Mouse (Mus musculus): Measurements from ENCODE around the gene Ube2l6. TPM values are rescaled to one million over a fixed set of nuclear protein-coding genes. Genes with fewer than 3 reads are reported as not detected.

Gene Ube2l6
- polyA plus RNA-seq, 1 experiment from 2014 or later, result 31.8 TPM

DNA sequence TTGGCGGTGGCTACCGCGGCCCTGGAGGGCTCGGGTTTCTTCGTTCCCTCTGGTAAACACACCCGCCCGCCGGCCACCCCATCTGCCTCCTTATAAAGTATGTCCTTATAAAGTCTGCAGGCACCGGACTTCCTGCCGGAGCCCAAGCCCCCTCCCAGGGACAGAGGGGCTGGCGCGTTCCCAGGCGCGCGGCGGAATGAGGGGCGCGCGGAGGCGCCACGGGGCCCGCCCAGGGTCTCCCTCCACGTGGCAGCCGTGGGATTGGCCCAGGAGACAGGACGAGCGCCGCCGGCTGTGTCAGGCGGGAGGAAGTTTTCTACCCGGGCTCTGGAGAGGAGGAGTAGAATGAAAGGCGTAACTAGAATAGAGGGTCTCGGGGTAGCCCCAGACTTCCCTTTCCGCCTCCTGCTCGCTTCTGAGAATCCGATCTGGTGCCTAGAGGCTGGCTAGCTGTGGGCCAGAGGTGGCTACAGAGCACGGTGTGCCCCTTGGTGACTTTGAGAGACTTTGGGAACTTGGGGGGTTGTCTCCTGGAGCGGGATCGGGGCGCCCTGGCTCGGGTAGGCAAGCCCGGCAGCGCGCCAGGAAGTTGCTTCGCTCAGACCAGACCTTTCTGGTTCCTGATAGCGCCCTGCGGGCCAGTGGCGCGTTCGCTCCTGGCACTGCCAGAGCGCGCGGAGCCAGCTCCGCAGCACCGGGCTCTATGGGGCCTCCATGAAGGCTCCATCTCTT, 41.6 kb downstream of the Ube2l6 start:
- Histone ChIP-seq H3K27ac (peak overlapping the region; percentile 90), H3K4me3 (peak overlapping the region; percentile 73), H3K4me1 (peaks cover 31% of the 10 kb centered on the region), H3K27me3 (peaks cover 11% of the 10 kb centered on the region), H3K36me3 (peaks cover under 1% of the 10 kb centered on the region; the same call in 1 of the 2 replicates), H3K9me3 (no peaks in the 10 kb centered on the region), H3K9ac (peak overlapping the region; percentile 81), H3K4me2 (replicated peaks) (peak overlapping the region; percentile 95)
- ATAC-seq (ENCODE audit: low FRiP score, low read depth), result peak; percentile 92
- WGBS, result under 1% methylated on average over 54 of the region's 54 CpGs

DNA sequence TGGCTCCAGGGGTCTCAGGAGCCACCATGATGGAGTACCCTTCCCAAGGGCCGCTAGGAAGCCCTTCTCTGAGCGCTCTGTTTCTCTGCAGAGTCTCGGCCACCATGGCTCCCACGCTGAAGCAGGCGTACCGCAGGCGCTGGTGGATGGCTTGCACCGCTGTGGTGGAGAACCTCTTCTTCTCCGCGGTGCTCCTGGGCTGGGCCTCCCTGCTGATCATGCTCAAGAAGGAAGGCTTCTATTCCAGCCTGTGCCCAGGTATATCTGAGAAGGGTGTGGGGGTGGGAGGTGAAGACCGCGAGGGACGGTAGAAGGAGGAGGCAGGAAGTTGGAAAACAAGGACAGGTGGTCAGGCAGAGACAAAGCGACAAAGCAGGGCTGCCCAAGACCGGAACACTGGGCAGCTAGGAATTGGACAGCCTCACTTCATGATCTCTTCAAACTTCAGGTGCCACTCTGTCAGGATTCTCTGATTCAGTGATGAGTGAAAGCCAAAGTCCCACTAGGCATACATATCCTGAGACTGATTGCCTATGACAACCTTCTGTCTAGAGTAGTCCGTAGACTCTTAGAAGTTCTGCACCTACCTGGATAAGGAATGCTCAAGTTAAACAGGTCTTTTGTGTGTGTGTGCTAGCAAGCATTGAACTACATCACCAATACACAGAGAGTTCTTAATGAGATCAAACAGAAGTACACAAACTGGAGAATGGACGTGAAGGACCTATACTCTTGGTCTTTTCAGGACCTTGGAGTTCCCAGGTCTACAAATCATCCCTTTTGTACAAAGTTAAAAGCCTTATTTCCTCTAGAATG, 42.3 kb downstream of the Ube2l6 start:
- 0 out of 2 replicates have a peak, but pooled peaks have one; percentile 3 for ATAC-seq (ENCODE audit: low FRiP score, low read depth)
- Histone ChIP-seq H3K4me3 (peak overlapping the region; percentile 73), H3K27ac (peak overlapping the region; percentile 90), H3K9me3 (no peaks in the 10 kb centered on the region), H3K36me3 (peaks cover 7% of the 10 kb centered on the region; the same call in 1 of the 2 replicates), H3K27me3 (peaks cover 11% of the 10 kb centered on the region), H3K4me2 (replicated peaks) (peak overlapping the region; percentile 95), H3K9ac (peak overlapping the region; percentile 81), H3K4me1 (peaks cover 31% of the 10 kb centered on the region)
- WGBS, result 6% methylated on average over 17 of the region's 17 CpGs

GRCm38 (mm10) chr2:84841905-84842304, 43.3 kb downstream of the Ube2l6 start:
- Histone ChIP-seq H3K9me3 (no peaks in the 10 kb centered on the region), H3K4me2 (replicated peaks) (peak overlapping the region; percentile 95), H3K36me3 (peaks cover 11% of the 10 kb centered on the region; the same call in 1 of the 2 replicates), H3K4me1 (peaks cover 31% of the 10 kb centered on the region), H3K27ac (no peak overlapping the region), H3K27me3 (peaks cover 11% of the 10 kb centered on the region), H3K4me3 (peak overlapping the region; percentile 73), H3K9ac (no peak overlapping the region; the same call in 1 of the 2 replicates)
- ATAC-seq (ENCODE audit: low FRiP score, low read depth), result no peak

DNA sequence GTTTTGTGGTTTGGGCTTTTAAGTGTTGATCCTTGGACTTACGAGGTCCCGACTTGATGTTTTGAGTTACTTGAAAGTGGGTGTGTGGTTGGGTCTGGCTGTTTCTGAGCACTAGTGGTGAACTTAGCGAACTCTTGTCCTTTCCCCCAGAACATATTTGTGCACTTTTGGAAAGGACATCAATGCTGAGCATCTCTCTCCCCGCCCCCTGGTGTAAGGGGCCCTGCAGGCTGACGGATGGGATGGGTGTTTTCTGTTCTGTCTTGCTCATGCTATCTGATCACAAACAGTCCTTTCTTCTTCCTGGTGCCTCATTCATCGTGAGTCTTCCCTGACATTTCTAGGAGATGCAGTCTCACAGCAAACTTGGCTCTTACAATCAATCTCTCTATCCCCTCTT, 45.0 kb downstream of the Ube2l6 start:
- no peak for ATAC-seq (ENCODE audit: low FRiP score, low read depth)
- Histone ChIP-seq H3K4me1 (peaks cover 26% of the 10 kb centered on the region), H3K4me3 (no peak overlapping the region), H3K4me2 (replicated peaks) (no peak overlapping the region), H3K27ac (no peak overlapping the region), H3K27me3 (peaks cover 3% of the 10 kb centered on the region), H3K9ac (no peak overlapping the region), H3K36me3 (peaks cover 18% of the 10 kb centered on the region; the same call in 1 of the 2 replicates), H3K9me3 (no peaks in the 10 kb centered on the region)
- 81% methylated on average over 6 of the region's 6 CpGs for WGBS

GRCm38 (mm10) chr2:84845226-84845625, 46.6 kb downstream of the Ube2l6 start:
- peaks cover 33% of the 10 kb centered on the region for H3K36me3 ChIP-seq
- H3K9ac ChIP-seq, result no peak overlapping the region
- no peaks in the 10 kb centered on the region for H3K27me3 ChIP-seq
- H3K27ac ChIP-seq, result no peak overlapping the region
- H3K9me3 ChIP-seq, result no peaks in the 10 kb centered on the region
- ATAC-seq (ENCODE audit: low FRiP score, low read depth), result no peak
- WGBS, result 56% methylated on average over 1 of the region's 1 CpGs
- H3K4me3 ChIP-seq, result no peak overlapping the region
- H3K4me1 ChIP-seq, result peaks cover 16% of the 10 kb centered on the region
- H3K4me2 ChIP-seq (replicated peaks), result no peak overlapping the region

- Histone ChIP-seq H3K9me3 (no peaks in the 10 kb centered on the region), H3K36me3 (peaks cover 71% of the 10 kb centered on the region), H3K4me1 (0 out of 2 replicates have a peak, but pooled peaks cover 6% of the 10 kb centered on the region), H3K4me3 (no peak overlapping the region), H3K27ac (no peak overlapping the region), H3K9ac (no peak overlapping the region), H3K4me2 (replicated peaks) (peak overlapping the region; percentile 42), H3K27me3 (no peaks in the 10 kb centered on the region)
- no peak for ATAC-seq (ENCODE audit: low FRiP score, low read depth)
- WGBS, result 57% methylated on average over 7 of the region's 7 CpGs
Observed at GRCm38 (mm10) chr2:84850407-84851129, 51.9 kb downstream of the Ube2l6 start.

DNA sequence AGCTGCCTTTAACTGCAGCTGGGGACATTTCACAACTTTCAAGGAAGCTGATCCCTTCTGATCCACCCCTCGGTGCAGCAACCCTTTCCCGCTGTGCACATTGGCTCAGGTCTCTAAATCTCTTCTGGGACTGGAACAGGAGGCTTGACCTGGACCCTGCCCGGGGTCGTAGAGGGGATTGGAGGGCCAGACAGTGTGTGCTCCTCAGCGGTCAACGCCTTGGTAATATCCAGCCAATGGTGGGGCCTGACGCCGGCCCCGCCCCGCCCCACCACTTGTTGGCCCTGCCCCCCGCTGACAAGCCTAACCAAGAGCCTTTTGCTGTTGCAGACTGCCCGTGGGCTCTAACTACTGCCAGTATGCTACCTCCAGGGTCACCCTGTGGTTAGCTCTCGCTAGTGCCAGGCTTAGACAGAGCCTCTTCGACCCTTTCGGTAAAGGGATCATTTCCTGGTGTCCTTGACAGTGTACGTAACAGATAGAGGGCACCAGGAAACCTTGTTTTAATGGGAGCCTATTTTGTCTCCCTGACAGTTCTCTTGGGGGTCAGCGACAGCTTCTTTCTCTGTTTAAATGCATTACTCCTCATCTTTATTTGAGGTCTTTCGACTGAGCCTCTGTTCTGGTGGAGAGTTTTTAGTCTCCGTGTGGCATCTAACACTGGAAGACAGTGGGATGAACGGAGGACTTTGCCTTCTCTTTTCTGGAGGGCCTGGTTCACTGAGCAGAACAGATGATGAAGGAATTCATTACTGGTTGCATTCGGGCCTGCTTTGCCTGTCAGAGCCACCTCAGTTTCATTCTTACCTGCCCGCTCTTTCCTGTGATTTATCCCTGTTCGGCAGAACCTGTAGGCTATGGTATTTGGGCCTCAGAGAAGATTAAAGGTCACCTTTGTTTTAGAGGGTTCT, 52.8 kb downstream of the Ube2l6 start:
- 39% methylated on average over 23 of the region's 23 CpGs for WGBS
- H3K36me3 ChIP-seq, result peaks cover 73% of the 10 kb centered on the region
- no peaks in the 10 kb centered on the region for H3K27me3 ChIP-seq
- H3K4me1 ChIP-seq, result 0 out of 2 replicates have a peak, but pooled peaks cover 6% of the 10 kb centered on the region
- peak overlapping the region; percentile 42 for H3K4me2 ChIP-seq (replicated peaks)
- no peaks in the 10 kb centered on the region for H3K9me3 ChIP-seq
- H3K9ac ChIP-seq, result no peak overlapping the region
- no peak overlapping the region for H3K27ac ChIP-seq
- ATAC-seq (ENCODE audit: low FRiP score, low read depth), result peak; percentile 16; the same call in 1 of the 2 replicates
- H3K4me3 ChIP-seq, result no peak overlapping the region

DNA sequence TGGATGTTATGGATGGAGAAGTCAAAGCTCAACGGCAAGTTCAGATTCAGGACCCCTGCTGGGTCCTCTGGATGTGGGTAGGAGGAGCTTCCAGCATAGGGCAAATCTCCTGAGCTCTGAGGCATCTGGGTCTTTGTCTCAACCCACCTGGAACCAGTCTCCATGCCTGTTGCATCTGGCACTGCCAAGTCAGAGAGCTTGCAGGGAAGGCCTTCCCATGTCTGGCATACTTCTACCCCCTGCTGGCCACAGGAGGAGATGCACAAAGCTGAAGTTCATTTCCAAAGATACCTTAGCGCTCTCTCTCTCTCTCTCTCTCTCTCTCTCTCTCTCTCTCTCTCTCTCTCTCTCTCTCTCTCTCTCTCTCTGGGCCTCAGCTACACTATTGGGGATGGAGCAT, 57.1 kb downstream of the Ube2l6 start:
- 51% methylated on average over 2 of the region's 2 CpGs for WGBS
- peak; percentile 42; the same call in 1 of the 2 replicates for ATAC-seq (ENCODE audit: low FRiP score, low read depth)

DNA sequence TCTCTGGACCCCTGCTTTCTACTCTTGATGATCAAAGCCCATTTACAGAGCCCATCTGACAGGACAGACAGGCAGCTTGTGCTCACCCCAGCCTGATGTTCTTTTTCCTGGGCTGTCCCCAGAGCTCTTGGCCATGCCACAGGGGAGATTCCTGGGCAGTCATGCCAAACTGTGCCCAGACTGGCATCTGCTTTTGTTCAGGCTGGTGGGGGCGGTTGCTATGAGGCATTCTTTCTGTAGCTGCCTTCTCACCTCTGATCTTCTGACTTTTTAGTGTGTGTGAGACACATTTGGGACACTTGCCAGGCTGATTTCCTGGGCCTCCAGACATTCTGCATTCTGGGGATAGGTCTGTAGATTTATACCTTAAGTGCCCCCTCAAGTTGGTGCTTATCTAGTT, 59.9 kb downstream of the Ube2l6 start:
- Histone ChIP-seq H3K4me2 (replicated peaks) (no peak overlapping the region), H3K36me3 (peaks cover 88% of the 10 kb centered on the region), H3K9me3 (no peaks in the 10 kb centered on the region), H3K27ac (no peak overlapping the region), H3K4me1 (no peaks in the 10 kb centered on the region), H3K9ac (no peak overlapping the region), H3K27me3 (no peaks in the 10 kb centered on the region), H3K4me3 (no peak overlapping the region)
- no peak for ATAC-seq (ENCODE audit: low FRiP score, low read depth)
- 78% methylated on average over 1 of the region's 1 CpGs for WGBS

More for the DNA sequence above, 57.1 kb downstream of the Ube2l6 start:
- Histone ChIP-seq H3K36me3 (peaks cover 80% of the 10 kb centered on the region), H3K4me1 (0 out of 2 replicates have a peak, but pooled peaks cover 6% of the 10 kb centered on the region), H3K27ac (no peak overlapping the region), H3K4me3 (no peak overlapping the region), H3K9ac (no peak overlapping the region), H3K4me2 (replicated peaks) (no peak overlapping the region), H3K9me3 (no peaks in the 10 kb centered on the region), H3K27me3 (no peaks in the 10 kb centered on the region)

Data from limb, embryonic 13.5 days (tissue).